Mouse (Mus musculus) ES-E14 (cell line): ENCODE data around the gene Gm21822.
"Not testable (repeated sequence)": the region's sequence is repeated elsewhere in the genome, so short reads cannot be mapped to it uniquely, and the experiment has no call there.

ENCODE experiments used
- HCFC1 ChIP-seq: IDR thresholded peaks from 2 replicates; pipeline ENCODE4 v1.6.1; 2012; ENCODE audit warnings: low read length, inconsistent platforms, borderline replicate concordance; ENCODE audit not compliant: insufficient read depth
- MAFK ChIP-seq: IDR thresholded peaks from 2 replicates; pipeline ENCODE4 v1.6.1; 2014; ENCODE audit warnings: mild to moderate bottlenecking, low read depth, low read length, inconsistent platforms; ENCODE audit not compliant: insufficient read depth
- ZC3H11A ChIP-seq: IDR thresholded peaks from 2 replicates; pipeline ENCODE4 v1.6.1; 2012; ENCODE audit warnings: low read depth, mild to moderate bottlenecking, inconsistent platforms, low read length, borderline replicate concordance
- ZNF384 ChIP-seq: IDR thresholded peaks from 2 replicates; pipeline ENCODE4 v1.6.1; 2012; ENCODE audit warnings: low read depth, low read length, inconsistent platforms

GRCm38 (mm10) chrY:18654182-18654581, at the start of gene Gm21822:
- not testable (repeated sequence) for TF ChIP-seq MAFK, ZNF384, HCFC1, ZC3H11A
